Mouse (Mus musculus) cortical plate, adult 2 months (tissue): ENCODE data around the gene Pou5f1. TPM values are rescaled to one million over a fixed set of nuclear protein-coding genes. Genes with fewer than 3 reads are reported as not detected.

Experiments
- H3K27ac ChIP-seq: fragments of 200-500 bp; 2 replicates; pipeline ENCODE4 v1.5.1; 2012; ENCODE audit warnings: low read length, control low read depth, inconsistent platforms; ENCODE audit not compliant: insufficient read depth
- H3K4me1 ChIP-seq: fragments of 200-500 bp; 2 replicates; pipeline ENCODE4 v1.6.1; 2011; ENCODE audit warnings: low read length; ENCODE audit not compliant: control insufficient read depth, insufficient read depth
- H3K4me3 ChIP-seq: fragments of 200-500 bp; 2 replicates; pipeline ENCODE4 v1.5.1; 2011; ENCODE audit warnings: mild to moderate bottlenecking, low read length, control low read depth; ENCODE audit not compliant: insufficient read depth
- CTCF ChIP-seq: fragments of 200-500 bp; IDR thresholded peaks from 2 replicates; pipeline ENCODE4 v1.5.1; 2011; ENCODE audit warnings: mild to moderate bottlenecking, control low read depth, low read length; ENCODE audit not compliant: insufficient read depth; ENCODE audit errors: extremely low read depth
- POLR2A ChIP-seq: fragments of 200-500 bp; IDR thresholded peaks from 2 replicates; pipeline ENCODE4 v1.6.1; 2011; ENCODE audit warnings: mild to moderate bottlenecking, low read length, control low read depth; ENCODE audit not compliant: insufficient read depth; ENCODE audit errors: extremely low read depth
- polyA plus RNA-seq: library from polyadenylated mRNA; depleted of rRNA; stranded (reverse); fragments of >200 nt; gene quantifications from 2 replicates; pipeline ENCODE4 v1.2.3, GENCODE M21; 2012

The Pou5f1 gene
- polyA plus RNA-seq, 1 experiment = not detected

- TF ChIP-seq POLR2A (no peak), CTCF (no peak)
- Histone ChIP-seq H3K27ac (no peak within 1 kb of the TSS), H3K4me1 (0 out of 2 replicates have a peak, but pooled peaks cover 1% of the 10 kb centered on the region), H3K4me3 (no peak within 1 kb of the TSS)
Observed at GRCm38 (mm10) chr17:35532901-35533300, 27.1 kb downstream of the Pou5f1 start, which contains the start of gene Psors1c2. Gene Psors1c2, plus strand, starts transcription at chr17:35533201.

GRCm38 (mm10) chr17:35534343-35534742 is 28.5 kb downstream of the Pou5f1 start:
- H3K4me1 ChIP-seq = 0 out of 2 replicates have a peak, but pooled peaks cover 1% of the 10 kb centered on the region
- no peak overlapping the region for H3K4me3 ChIP-seq
- no peak overlapping the region for H3K27ac ChIP-seq
- TF ChIP-seq POLR2A (no peak), CTCF (peak; percentile 94)

GRCm38 (mm10) chr17:35537421-35537820 is 31.6 kb downstream of the Pou5f1 start:
- H3K27ac ChIP-seq = no peak overlapping the region
- 0 out of 2 replicates have a peak, but pooled peaks cover 1% of the 10 kb centered on the region for H3K4me1 ChIP-seq
- TF ChIP-seq POLR2A (no peak), CTCF (no peak)
- H3K4me3 ChIP-seq = no peak overlapping the region

DNA sequence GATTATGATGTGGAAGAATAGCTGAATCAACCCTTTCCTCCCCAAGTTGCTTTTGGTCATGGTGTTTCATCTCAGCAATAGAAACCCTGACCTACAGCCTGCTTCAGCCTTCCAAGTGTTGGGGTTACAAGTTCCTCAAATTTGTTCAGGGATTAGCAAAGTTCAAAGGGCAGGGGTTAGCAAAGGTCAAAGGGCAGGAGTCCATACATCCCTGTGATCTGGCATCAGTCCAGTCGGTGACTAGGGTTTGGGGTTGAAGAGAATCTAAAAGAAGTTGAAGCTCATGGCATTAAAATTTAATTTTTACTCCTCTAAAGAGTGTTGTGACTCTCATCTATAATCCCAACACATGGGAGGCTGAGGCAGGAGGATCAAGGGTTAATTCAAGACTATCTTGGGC is 32.7 kb downstream of the Pou5f1 start:
- Histone ChIP-seq H3K4me1 (0 out of 2 replicates have a peak, but pooled peaks cover 1% of the 10 kb centered on the region), H3K27ac (no peak overlapping the region), H3K4me3 (no peak overlapping the region)
- TF ChIP-seq CTCF (no peak), POLR2A (no peak)

DNA sequence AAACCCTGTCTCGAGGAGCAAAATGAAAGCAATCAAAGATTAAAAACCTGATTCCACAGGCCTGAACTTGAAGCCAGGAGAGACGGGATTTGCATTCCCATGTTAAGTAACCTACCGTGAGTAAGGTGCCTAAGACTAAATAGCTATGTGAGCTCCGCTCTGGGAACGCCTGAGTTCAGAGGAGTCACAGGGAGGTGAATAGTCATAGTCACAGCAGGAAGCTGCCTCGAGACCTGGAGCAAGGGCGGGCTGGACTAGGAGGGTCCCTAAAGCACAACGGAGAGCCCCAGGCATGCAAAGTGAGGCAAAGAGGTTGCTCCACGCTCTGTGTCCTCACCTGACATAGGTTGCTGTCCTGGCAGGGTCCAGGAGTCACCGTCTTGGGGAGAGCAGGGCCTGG is 33.7 kb downstream of the Pou5f1 start:
- TF ChIP-seq POLR2A (no peak), CTCF (no peak)

GRCm38 (mm10) chr17:35542761-35543411 is 37.1 kb downstream of the Pou5f1 start:
- no peak overlapping the region; the same call in 1 of the 2 replicates for H3K4me3 ChIP-seq
- TF ChIP-seq CTCF (no peak), POLR2A (no peak)
- peak overlapping the region; percentile 1; the same call in 1 of the 2 replicates for H3K27ac ChIP-seq
- 0 out of 2 replicates have a peak, but pooled peaks cover 2% of the 10 kb centered on the region for H3K4me1 ChIP-seq

More for the DNA sequence above, 33.7 kb downstream of the Pou5f1 start:
- Histone ChIP-seq H3K27ac (no peak overlapping the region), H3K4me3 (no peak overlapping the region), H3K4me1 (0 out of 2 replicates have a peak, but pooled peaks cover 3% of the 10 kb centered on the region)

GRCm38 (mm10) chr17:35543412-35543861 is 37.6 kb downstream of the Pou5f1 start:
- Histone ChIP-seq H3K4me3 (no peak overlapping the region; the same call in 1 of the 2 replicates), H3K27ac (peak overlapping the region; percentile 1; the same call in 1 of the 2 replicates), H3K4me1 (0 out of 2 replicates have a peak, but pooled peaks cover 2% of the 10 kb centered on the region)
- no peak for TF ChIP-seq CTCF
- TF ChIP-seq POLR2A = no peak

GRCm38 (mm10) chr17:35544001-35544400 is 38.2 kb downstream of the Pou5f1 start:
- H3K27ac ChIP-seq = no peak overlapping the region
- H3K4me3 ChIP-seq = no peak overlapping the region
- H3K4me1 ChIP-seq = 0 out of 2 replicates have a peak, but pooled peaks cover 2% of the 10 kb centered on the region
- TF ChIP-seq POLR2A = no peak

DNA sequence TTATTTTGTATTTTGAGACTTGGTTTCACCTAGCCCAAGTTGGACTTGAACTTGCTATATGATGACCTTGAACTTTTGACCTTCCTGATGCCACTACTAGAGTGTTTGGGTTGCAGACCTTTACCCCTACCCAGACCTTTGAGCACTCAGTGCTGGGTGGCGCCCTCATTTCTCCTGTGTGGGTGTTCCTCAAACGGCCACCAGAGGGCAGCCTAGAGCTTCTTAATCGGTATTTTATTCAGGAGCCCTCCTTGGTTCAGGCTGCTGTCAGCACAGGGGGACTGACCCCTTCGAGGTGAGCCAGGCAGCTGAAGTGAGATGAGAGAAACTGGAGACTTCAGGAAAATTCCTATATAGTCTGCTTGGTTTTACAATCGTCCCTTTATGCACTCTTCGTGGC is 38.9 kb downstream of the Pou5f1 start:
- TF ChIP-seq CTCF (peak; percentile 60), POLR2A (no peak)
- Histone ChIP-seq H3K4me1 (peaks cover 2% of the 10 kb centered on the region; the same call in 1 of the 2 replicates), H3K4me3 (no peak overlapping the region), H3K27ac (no peak overlapping the region)

DNA sequence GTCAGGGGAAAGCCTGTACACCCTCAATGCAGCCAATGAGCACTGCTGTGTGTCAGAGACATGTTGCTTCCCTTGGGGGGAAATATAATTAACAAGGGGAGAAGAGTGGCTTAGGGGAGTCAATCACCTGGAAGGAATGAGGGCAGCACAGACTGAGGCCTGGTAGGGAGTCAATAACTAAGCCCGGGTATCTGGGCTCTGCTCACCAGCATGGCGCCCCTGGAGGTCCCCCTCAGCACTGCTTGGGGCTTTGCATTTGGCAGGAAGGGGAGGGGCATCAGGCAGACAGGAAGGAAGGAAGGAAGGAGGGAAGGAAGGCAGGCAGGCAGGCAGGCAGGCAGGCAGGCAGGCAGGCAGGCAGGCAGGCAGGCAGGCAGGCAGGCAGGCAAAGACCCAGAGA is 41.6 kb downstream of the Pou5f1 start:
- TF ChIP-seq POLR2A = no peak
- no peak for TF ChIP-seq CTCF
- Histone ChIP-seq H3K4me3 (no peak overlapping the region), H3K27ac (no peak overlapping the region), H3K4me1 (peaks cover 4% of the 10 kb centered on the region; the same call in 1 of the 2 replicates)
